Mouse (Mus musculus): ENCODE data around the gene Arhgap31. TPM values are rescaled to one million over a fixed set of nuclear protein-coding genes. Genes with fewer than 3 reads are reported as not detected.

The Arhgap31 gene
- polyA plus RNA-seq, 1 experiment from 2014 or later, result 4.5 TPM

GRCm38 (mm10) chr16:38609092-38609491, 104.0 kb downstream of the Arhgap31 start:
- no peak overlapping the region for H3K9ac ChIP-seq (replicated peaks; ENCODE audit: low read depth, low read length)
- no peaks in the 10 kb centered on the region for H3K36me3 ChIP-seq (ENCODE audit: control insufficient read depth, insufficient read depth)

GRCm38 (mm10) chr16:38608687-38609086, 104.4 kb downstream of the Arhgap31 start:
- 85% methylated on average over 12 of the region's 12 CpGs for WGBS
- H3K4me1 ChIP-seq (replicated peaks; ENCODE audit: control insufficient read depth, insufficient read depth, low read length), result no peaks in the 10 kb centered on the region
- no peaks in the 10 kb centered on the region for H3K36me3 ChIP-seq (ENCODE audit: control insufficient read depth, insufficient read depth)
- H3K27ac ChIP-seq (ENCODE audit: low read length), result no peak overlapping the region
- H3K27me3 ChIP-seq (replicated peaks; ENCODE audit: control insufficient read depth, insufficient read depth, low read length), result no peaks in the 10 kb centered on the region
- no peak overlapping the region for H3K4me2 ChIP-seq (ENCODE audit: low read length)
- H3K4me3 ChIP-seq (replicated peaks; ENCODE audit: low read length), result no peak overlapping the region
- ATAC-seq, result no peak
- H3K9me3 ChIP-seq (ENCODE audit: control insufficient read depth, low read length), result peaks cover 4% of the 10 kb centered on the region; the same call in 1 of the 2 replicates
- no peak overlapping the region for H3K9ac ChIP-seq (replicated peaks; ENCODE audit: low read depth, low read length)

More at GRCm38 (mm10) chr16:38609092-38609491, 104.0 kb downstream of the Arhgap31 start:
- WGBS, result 74% methylated on average over 18 of the region's 18 CpGs
- Histone ChIP-seq H3K4me1 (replicated peaks; ENCODE audit: control insufficient read depth, insufficient read depth, low read length) (no peaks in the 10 kb centered on the region), H3K4me2 (ENCODE audit: low read length) (no peak overlapping the region), H3K27me3 (replicated peaks; ENCODE audit: control insufficient read depth, insufficient read depth, low read length) (no peaks in the 10 kb centered on the region), H3K9me3 (ENCODE audit: control insufficient read depth, low read length) (peaks cover 4% of the 10 kb centered on the region; the same call in 1 of the 2 replicates), H3K27ac (ENCODE audit: low read length) (no peak overlapping the region), H3K4me3 (replicated peaks; ENCODE audit: low read length) (no peak overlapping the region)
- no peak for ATAC-seq

GRCm38 (mm10) chr16:38606509-38606908, 106.6 kb downstream of the Arhgap31 start:
- no peaks in the 10 kb centered on the region for H3K4me1 ChIP-seq (replicated peaks; ENCODE audit: control insufficient read depth, insufficient read depth, low read length)
- H3K27ac ChIP-seq (ENCODE audit: low read length), result no peak overlapping the region
- H3K9me3 ChIP-seq (ENCODE audit: control insufficient read depth, low read length), result peaks cover 4% of the 10 kb centered on the region; the same call in 1 of the 2 replicates
- WGBS, result 92% methylated on average over 7 of the region's 7 CpGs
- H3K27me3 ChIP-seq (replicated peaks; ENCODE audit: control insufficient read depth, insufficient read depth, low read length), result no peaks in the 10 kb centered on the region
- H3K9ac ChIP-seq (replicated peaks; ENCODE audit: low read depth, low read length), result no peak overlapping the region
- ATAC-seq, result no peak
- no peak overlapping the region for H3K4me3 ChIP-seq (replicated peaks; ENCODE audit: low read length)
- H3K4me2 ChIP-seq (ENCODE audit: low read length), result no peak overlapping the region
- H3K36me3 ChIP-seq (ENCODE audit: control insufficient read depth, insufficient read depth), result no peaks in the 10 kb centered on the region

GRCm38 (mm10) chr16:38602989-38603804, 109.9 kb downstream of the Arhgap31 start:
- Histone ChIP-seq H3K4me2 (ENCODE audit: low read length) (no peak overlapping the region), H3K27ac (ENCODE audit: low read length) (no peak overlapping the region), H3K36me3 (ENCODE audit: control insufficient read depth, insufficient read depth) (no peaks in the 10 kb centered on the region), H3K4me1 (replicated peaks; ENCODE audit: control insufficient read depth, insufficient read depth, low read length) (no peaks in the 10 kb centered on the region), H3K27me3 (replicated peaks; ENCODE audit: control insufficient read depth, insufficient read depth, low read length) (no peaks in the 10 kb centered on the region), H3K9me3 (ENCODE audit: control insufficient read depth, low read length) (no peaks in the 10 kb centered on the region), H3K4me3 (replicated peaks; ENCODE audit: low read length) (no peak overlapping the region), H3K9ac (replicated peaks; ENCODE audit: low read depth, low read length) (no peak overlapping the region)
- 48% methylated on average over 11 of the region's 11 CpGs for WGBS
- 0 out of 2 replicates have a peak, but pooled peaks have one; percentile 61 for ATAC-seq

GRCm38 (mm10) chr16:38598986-38599680, 113.9 kb downstream of the Arhgap31 start:
- Histone ChIP-seq H3K27me3 (replicated peaks; ENCODE audit: control insufficient read depth, insufficient read depth, low read length) (no peaks in the 10 kb centered on the region), H3K36me3 (ENCODE audit: control insufficient read depth, insufficient read depth) (no peaks in the 10 kb centered on the region), H3K9ac (replicated peaks; ENCODE audit: low read depth, low read length) (no peak overlapping the region), H3K4me2 (ENCODE audit: low read length) (no peak overlapping the region), H3K9me3 (ENCODE audit: control insufficient read depth, low read length) (no peaks in the 10 kb centered on the region), H3K27ac (ENCODE audit: low read length) (no peak overlapping the region), H3K4me3 (replicated peaks; ENCODE audit: low read length) (no peak overlapping the region), H3K4me1 (replicated peaks; ENCODE audit: control insufficient read depth, insufficient read depth, low read length) (no peaks in the 10 kb centered on the region)
- WGBS, result 79% methylated on average over 11 of the region's 11 CpGs
- ATAC-seq, result no peak

- Histone ChIP-seq H3K9me3 (ENCODE audit: control insufficient read depth, low read length) (no peaks in the 10 kb centered on the region), H3K9ac (replicated peaks; ENCODE audit: low read depth, low read length) (no peak overlapping the region), H3K4me1 (replicated peaks; ENCODE audit: control insufficient read depth, insufficient read depth, low read length) (no peaks in the 10 kb centered on the region), H3K27ac (ENCODE audit: low read length) (no peak overlapping the region), H3K4me3 (replicated peaks; ENCODE audit: low read length) (no peak overlapping the region), H3K4me2 (ENCODE audit: low read length) (no peak overlapping the region), H3K27me3 (replicated peaks; ENCODE audit: control insufficient read depth, insufficient read depth, low read length) (no peaks in the 10 kb centered on the region), H3K36me3 (ENCODE audit: control insufficient read depth, insufficient read depth) (peaks cover 2% of the 10 kb centered on the region; the same call in 1 of the 2 replicates)
- no peak for ATAC-seq
- WGBS, result 95% methylated on average over 2 of the region's 2 CpGs
These were observed 116.4 kb downstream of the Arhgap31 start for GRCm38 (mm10) chr16:38596651-38597050.

- Histone ChIP-seq H3K27ac (ENCODE audit: low read length) (no peak overlapping the region), H3K36me3 (ENCODE audit: control insufficient read depth, insufficient read depth) (peaks cover 2% of the 10 kb centered on the region; the same call in 1 of the 2 replicates), H3K4me2 (ENCODE audit: low read length) (no peak overlapping the region), H3K4me3 (replicated peaks; ENCODE audit: low read length) (no peak overlapping the region), H3K27me3 (replicated peaks; ENCODE audit: control insufficient read depth, insufficient read depth, low read length) (no peaks in the 10 kb centered on the region), H3K9ac (replicated peaks; ENCODE audit: low read depth, low read length) (no peak overlapping the region), H3K9me3 (ENCODE audit: control insufficient read depth, low read length) (no peaks in the 10 kb centered on the region), H3K4me1 (replicated peaks; ENCODE audit: control insufficient read depth, insufficient read depth, low read length) (no peaks in the 10 kb centered on the region)
- ATAC-seq, result no peak
- WGBS, result 81% methylated on average over 2 of the region's 2 CpGs
These were observed 117.0 kb downstream of the Arhgap31 start for GRCm38 (mm10) chr16:38596099-38596498.

- no peaks in the 10 kb centered on the region for H3K4me1 ChIP-seq (replicated peaks; ENCODE audit: control insufficient read depth, insufficient read depth, low read length)
- H3K4me3 ChIP-seq (replicated peaks; ENCODE audit: low read length), result no peak overlapping the region
- no peaks in the 10 kb centered on the region for H3K27me3 ChIP-seq (replicated peaks; ENCODE audit: control insufficient read depth, insufficient read depth, low read length)
- 97% methylated on average over 1 of the region's 1 CpGs for WGBS
- ATAC-seq, result no peak
- H3K9ac ChIP-seq (replicated peaks; ENCODE audit: low read depth, low read length), result no peak overlapping the region
- H3K4me2 ChIP-seq (ENCODE audit: low read length), result no peak overlapping the region
- H3K27ac ChIP-seq (ENCODE audit: low read length), result no peak overlapping the region
- peaks cover 2% of the 10 kb centered on the region; the same call in 1 of the 2 replicates for H3K36me3 ChIP-seq (ENCODE audit: control insufficient read depth, insufficient read depth)
- no peaks in the 10 kb centered on the region for H3K9me3 ChIP-seq (ENCODE audit: control insufficient read depth, low read length)
These were observed 118.6 kb downstream of the Arhgap31 start for GRCm38 (mm10) chr16:38594435-38594834.

- H3K27me3 ChIP-seq (replicated peaks; ENCODE audit: control insufficient read depth, insufficient read depth, low read length), result no peaks in the 10 kb centered on the region
- no peak for ATAC-seq
- no peaks in the 10 kb centered on the region for H3K9me3 ChIP-seq (ENCODE audit: control insufficient read depth, low read length)
- H3K4me1 ChIP-seq (replicated peaks; ENCODE audit: control insufficient read depth, insufficient read depth, low read length), result no peaks in the 10 kb centered on the region
- H3K27ac ChIP-seq (ENCODE audit: low read length), result no peak overlapping the region
- no peak overlapping the region for H3K4me3 ChIP-seq (replicated peaks; ENCODE audit: low read length)
- H3K36me3 ChIP-seq (ENCODE audit: control insufficient read depth, insufficient read depth), result peaks cover 9% of the 10 kb centered on the region; the same call in 1 of the 2 replicates
- WGBS, result 96% methylated on average over 4 of the region's 4 CpGs
- no peak overlapping the region for H3K4me2 ChIP-seq (ENCODE audit: low read length)
- H3K9ac ChIP-seq (replicated peaks; ENCODE audit: low read depth, low read length), result no peak overlapping the region
These were observed 120.1 kb downstream of the Arhgap31 start for GRCm38 (mm10) chr16:38592946-38593345.

Measured in forebrain, embryonic 16.5 days (tissue).